Mouse (Mus musculus) sigmoid colon, adult 10 weeks (tissue): ENCODE measurements around the gene Olfr617. TPM values are rescaled to one million over a fixed set of nuclear protein-coding genes. Genes with fewer than 3 reads are reported as not detected.

Experiments used
- polyA plus RNA-seq: library from polyadenylated mRNA; stranded (reverse); fragments of 350-450 nt; fragmentation: Illumina TruSeq; extraction: RNeasy Lipid Tissue Mini Kit (QIAGEN cat#74804); gene quantifications from one replicate; pipeline ENCODE4 v1.2.3, GENCODE M21; 2014; ENCODE audit warnings: low read depth, low replicate concordance

The Olfr617 gene
- polyA plus RNA-seq, result not detected

GRCm38 (mm10) chr7:103572761-103573160 lies at the start of gene Olfr617:
Olfr617 (plus strand) TSS chr7:103573061.

GRCm38 (mm10) chr7:103542617-103543016 lies 30.2 kb upstream of the Olfr617 start, which contains the start of gene Olfr612:
Olfr612 (minus strand) TSS chr7:103542717.

GRCm38 (mm10) chr7:103547774-103548173 lies 25.1 kb upstream of the Olfr617 start, which contains the start of gene Olfr613:
Olfr613 (plus strand) TSS chr7:103548074.

GRCm38 (mm10) chr7:103555779-103556178 lies 17.1 kb upstream of the Olfr617 start, which contains the start of gene Olfr615:
Olfr615 (plus strand) TSS chr7:103556079.

GRCm38 (mm10) chr7:103569043-103569442 lies 3.8 kb upstream of the Olfr617 start, which contains the start of gene Olfr616:
Olfr616 (minus strand) TSS chr7:103569143.

GRCm38 (mm10) chr7:103589803-103590202 lies 16.9 kb downstream of the Olfr617 start, which contains the start of gene Olfr618:
Olfr618 (plus strand) TSS chr7:103590103.

GRCm38 (mm10) chr7:103600275-103600674 lies 27.4 kb downstream of the Olfr617 start, which contains the start of gene Olfr619:
Olfr619 (plus strand) TSS chr7:103600575.

GRCm38 (mm10) chr7:103612434-103612833 lies 39.6 kb downstream of the Olfr617 start, which contains the start of gene Olfr620:
Olfr620 (minus strand) TSS chr7:103612534.

Other genes starting within 250 kb of the Olfr617 start
- gene Olfr598, start 249.5 kb upstream of the Olfr617 start, polyA plus RNA-seq, result not detected
- gene Olfr599, start 237.1 kb upstream of the Olfr617 start, polyA plus RNA-seq, result not detected
- gene Olfr600, start 223.4 kb upstream of the Olfr617 start, polyA plus RNA-seq, result not detected
- not detected for gene Olfr601, start 210.4 kb upstream of the Olfr617 start, polyA plus RNA-seq
- gene Olfr603, start 186.9 kb upstream of the Olfr617 start, polyA plus RNA-seq, result not detected
- not detected for gene Usp17lc, start 158.0 kb upstream of the Olfr617 start, polyA plus RNA-seq
- not detected for gene Olfr605, start 127.6 kb upstream of the Olfr617 start, polyA plus RNA-seq
- gene Olfr606, start 124.0 kb upstream of the Olfr617 start, polyA plus RNA-seq, result not detected
- not detected for gene Olfr607, start 108.9 kb upstream of the Olfr617 start, polyA plus RNA-seq
- gene Olfr608, start 103.2 kb upstream of the Olfr617 start, polyA plus RNA-seq, result not detected
- gene Olfr609, start 75.0 kb upstream of the Olfr617 start, polyA plus RNA-seq, result not detected
- not detected for gene Olfr610, start 60.9 kb upstream of the Olfr617 start, polyA plus RNA-seq
- not detected for gene Olfr611, start 52.2 kb upstream of the Olfr617 start, polyA plus RNA-seq
- not detected for gene Olfr612, start 30.3 kb upstream of the Olfr617 start, polyA plus RNA-seq
- gene Olfr613, start 25.0 kb upstream of the Olfr617 start, polyA plus RNA-seq, result not detected
- not detected for gene Olfr615, start 17.0 kb upstream of the Olfr617 start, polyA plus RNA-seq
- not detected for gene Olfr616, start 3.9 kb upstream of the Olfr617 start, polyA plus RNA-seq
- gene Olfr618, start 17.0 kb downstream of the Olfr617 start, polyA plus RNA-seq, result not detected
- not detected for gene Olfr619, start 27.5 kb downstream of the Olfr617 start, polyA plus RNA-seq
- not detected for gene Olfr620, start 39.5 kb downstream of the Olfr617 start, polyA plus RNA-seq
- gene Olfr622, start 69.6 kb downstream of the Olfr617 start, polyA plus RNA-seq, result not detected
- not detected for gene Olfr623, start 90.6 kb downstream of the Olfr617 start, polyA plus RNA-seq
- gene Olfr624, start 98.1 kb downstream of the Olfr617 start, polyA plus RNA-seq, result 0.38 TPM
- gene Olfr625-ps1, start 109.7 kb downstream of the Olfr617 start, polyA plus RNA-seq, result not detected
- not detected for gene Olfr243, start 141.6 kb downstream of the Olfr617 start, polyA plus RNA-seq
- not detected for gene Olfr628, start 157.3 kb downstream of the Olfr617 start, polyA plus RNA-seq
- gene Olfr629, start 171.9 kb downstream of the Olfr617 start, polyA plus RNA-seq, result not detected
- gene Olfr630, start 184.3 kb downstream of the Olfr617 start, polyA plus RNA-seq, result not detected
- not detected for gene Olfr69, start 198.5 kb downstream of the Olfr617 start, polyA plus RNA-seq
- not detected for gene Olfr68, start 206.6 kb downstream of the Olfr617 start, polyA plus RNA-seq
- gene Olfr67, start 218.8 kb downstream of the Olfr617 start, polyA plus RNA-seq, result not detected
- gene Hbb-bt, start 240.9 kb downstream of the Olfr617 start, polyA plus RNA-seq, result 7.9 TPM